Mouse (Mus musculus): ENCODE measurements at regions not wholly inside any gene's neighbourhood (a gene's known extent, or its start where the extent isn't known, plus 50 kb on each side); places are given as distances from the start of the nearest gene placed in this dataset.
A peak's percentile ranks its signal among the peaks of the same experiment; 100 is the strongest.

DNA sequence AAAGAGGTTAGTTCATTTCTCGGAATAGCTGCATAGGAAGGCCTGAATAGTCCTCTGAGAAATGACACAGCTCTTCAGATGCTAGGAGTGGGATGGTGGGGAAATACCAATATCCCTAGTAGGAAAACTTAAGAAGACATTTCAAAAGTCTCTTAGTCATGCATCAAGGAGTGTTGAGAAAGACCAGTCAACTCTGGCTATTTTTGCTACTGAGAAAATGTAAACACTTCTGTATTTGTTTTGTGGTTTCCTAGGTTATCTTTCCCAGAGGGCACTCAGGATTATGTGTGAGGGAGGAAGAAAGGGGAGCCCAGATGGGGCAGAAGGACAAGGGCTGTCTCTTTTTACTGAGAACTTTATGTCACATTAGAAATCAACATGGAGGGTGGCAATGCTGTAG, 367.8 kb upstream of the Thbs1 start:
- no peak overlapping the region for H3K4me2 ChIP-seq (ENCODE audit: low read length)
- H3K27ac ChIP-seq (replicated peaks; ENCODE audit: low read depth, low read length) = no peak overlapping the region
- no peaks in the 10 kb centered on the region for H3K36me3 ChIP-seq (ENCODE audit: control insufficient read depth, insufficient read depth, low read length)
- H3K27me3 ChIP-seq (ENCODE audit: control insufficient read depth, insufficient read depth, low read length) = no peaks in the 10 kb centered on the region
- no peak overlapping the region for H3K9ac ChIP-seq (replicated peaks; ENCODE audit: low read length)
- ATAC-seq (ENCODE audit: low FRiP score, low TSS enrichment) (no peak), DNase-seq (no peak)
- 84% methylated on average over 1 of the region's 1 CpGs for WGBS
- H3K4me3 ChIP-seq (replicated peaks; ENCODE audit: low read depth, low read length) = no peak overlapping the region
- H3K9me3 ChIP-seq (ENCODE audit: control insufficient read depth, low read length) = no peaks in the 10 kb centered on the region
- H3K4me1 ChIP-seq (ENCODE audit: control insufficient read depth, insufficient read depth, low read length) = no peaks in the 10 kb centered on the region

DNA sequence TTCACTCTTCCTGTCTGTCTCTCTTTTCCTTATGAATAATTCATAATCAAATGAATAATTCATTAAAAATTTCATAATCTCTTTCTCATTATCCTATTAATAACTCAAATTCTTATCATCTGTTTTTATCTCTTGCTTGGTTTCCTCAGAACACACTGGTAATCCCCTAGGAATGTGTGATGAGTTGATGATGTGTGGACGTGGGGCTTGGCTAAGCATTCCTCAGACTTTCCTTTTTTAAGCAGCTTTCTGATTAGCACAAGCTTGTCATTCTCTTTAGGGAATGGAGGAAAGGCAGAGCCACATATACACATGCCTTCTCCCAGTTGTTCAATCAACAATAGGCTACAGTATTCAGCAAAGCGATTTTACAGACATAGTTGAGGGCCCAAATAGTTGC, 365.9 kb upstream of the Thbs1 start:
- 63% methylated on average over 2 of the region's 2 CpGs for WGBS
- no peaks in the 10 kb centered on the region for H3K27me3 ChIP-seq (ENCODE audit: control insufficient read depth, insufficient read depth, low read length)
- ATAC-seq (ENCODE audit: low FRiP score, low TSS enrichment) (no peak), DNase-seq (peak; percentile 7)
- H3K4me2 ChIP-seq (ENCODE audit: low read length) = no peak overlapping the region
- no peaks in the 10 kb centered on the region for H3K4me1 ChIP-seq (ENCODE audit: control insufficient read depth, insufficient read depth, low read length)
- no peaks in the 10 kb centered on the region for H3K9me3 ChIP-seq (ENCODE audit: control insufficient read depth, low read length)
- H3K36me3 ChIP-seq (ENCODE audit: control insufficient read depth, insufficient read depth, low read length) = no peaks in the 10 kb centered on the region
- H3K9ac ChIP-seq (replicated peaks; ENCODE audit: low read length) = no peak overlapping the region
- no peak overlapping the region for H3K4me3 ChIP-seq (replicated peaks; ENCODE audit: low read depth, low read length)
- H3K27ac ChIP-seq (replicated peaks; ENCODE audit: low read depth, low read length) = no peak overlapping the region

DNA sequence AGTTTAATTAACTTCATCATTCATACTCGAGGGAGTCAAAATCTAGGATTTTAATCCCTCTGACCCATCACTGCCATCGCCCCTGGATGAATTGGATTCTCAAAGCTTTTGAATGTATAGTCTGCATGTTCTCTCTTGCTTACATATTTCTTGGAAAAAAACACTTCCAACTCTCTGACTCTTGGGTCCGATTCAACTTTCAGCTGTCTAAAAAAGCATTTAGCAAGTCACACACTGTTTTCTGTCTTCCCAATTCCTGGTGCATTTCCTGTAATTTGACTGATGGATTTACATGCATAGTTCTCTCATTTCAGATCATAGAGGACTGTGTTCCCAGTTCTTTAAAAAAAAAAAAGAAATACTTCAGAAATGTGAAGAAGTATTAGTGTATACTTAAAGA, 364.5 kb upstream of the Thbs1 start:
- ATAC-seq (ENCODE audit: low FRiP score, low TSS enrichment) (no peak), DNase-seq (no peak)
- Histone ChIP-seq H3K4me3 (replicated peaks; ENCODE audit: low read depth, low read length) (no peak overlapping the region), H3K27me3 (ENCODE audit: control insufficient read depth, insufficient read depth, low read length) (no peaks in the 10 kb centered on the region), H3K27ac (replicated peaks; ENCODE audit: low read depth, low read length) (no peak overlapping the region), H3K4me2 (ENCODE audit: low read length) (no peak overlapping the region), H3K36me3 (ENCODE audit: control insufficient read depth, insufficient read depth, low read length) (no peaks in the 10 kb centered on the region), H3K9ac (replicated peaks; ENCODE audit: low read length) (no peak overlapping the region), H3K9me3 (ENCODE audit: control insufficient read depth, low read length) (no peaks in the 10 kb centered on the region), H3K4me1 (ENCODE audit: control insufficient read depth, insufficient read depth, low read length) (no peaks in the 10 kb centered on the region)
- WGBS = 92% methylated on average over 3 of the region's 3 CpGs

DNA sequence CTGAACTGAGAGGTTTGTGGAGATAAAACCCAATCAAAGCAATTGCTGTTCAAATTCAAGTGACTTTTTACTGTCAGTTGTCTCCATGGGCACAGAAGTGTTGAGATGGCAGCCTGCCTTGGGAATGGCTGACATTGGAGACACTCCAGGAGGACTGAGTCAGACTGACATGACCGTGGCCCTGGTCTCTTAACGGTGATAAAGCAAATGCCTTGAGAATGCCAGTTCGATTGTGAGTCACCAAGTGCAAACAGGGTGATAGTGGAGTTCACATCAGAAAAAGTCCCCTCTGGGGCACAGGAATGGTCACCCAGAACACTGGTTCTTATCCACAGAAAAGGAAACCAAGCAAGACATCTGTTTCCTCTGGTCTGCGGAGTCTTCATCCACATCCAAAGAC, 362.8 kb upstream of the Thbs1 start:
- H3K4me1 ChIP-seq (ENCODE audit: control insufficient read depth, insufficient read depth, low read length) = no peaks in the 10 kb centered on the region
- no peak overlapping the region for H3K9ac ChIP-seq (replicated peaks; ENCODE audit: low read length)
- H3K27ac ChIP-seq (replicated peaks; ENCODE audit: low read depth, low read length) = no peak overlapping the region
- no peak overlapping the region for H3K4me3 ChIP-seq (replicated peaks; ENCODE audit: low read depth, low read length)
- no peaks in the 10 kb centered on the region for H3K27me3 ChIP-seq (ENCODE audit: control insufficient read depth, insufficient read depth, low read length)
- no peak for DNase-seq
- H3K9me3 ChIP-seq (ENCODE audit: control insufficient read depth, low read length) = no peaks in the 10 kb centered on the region
- ATAC-seq (ENCODE audit: low FRiP score, low TSS enrichment) = no peak
- H3K4me2 ChIP-seq (ENCODE audit: low read length) = no peak overlapping the region
- no peaks in the 10 kb centered on the region for H3K36me3 ChIP-seq (ENCODE audit: control insufficient read depth, insufficient read depth, low read length)
- 89% methylated on average over 4 of the region's 4 CpGs for WGBS

DNA sequence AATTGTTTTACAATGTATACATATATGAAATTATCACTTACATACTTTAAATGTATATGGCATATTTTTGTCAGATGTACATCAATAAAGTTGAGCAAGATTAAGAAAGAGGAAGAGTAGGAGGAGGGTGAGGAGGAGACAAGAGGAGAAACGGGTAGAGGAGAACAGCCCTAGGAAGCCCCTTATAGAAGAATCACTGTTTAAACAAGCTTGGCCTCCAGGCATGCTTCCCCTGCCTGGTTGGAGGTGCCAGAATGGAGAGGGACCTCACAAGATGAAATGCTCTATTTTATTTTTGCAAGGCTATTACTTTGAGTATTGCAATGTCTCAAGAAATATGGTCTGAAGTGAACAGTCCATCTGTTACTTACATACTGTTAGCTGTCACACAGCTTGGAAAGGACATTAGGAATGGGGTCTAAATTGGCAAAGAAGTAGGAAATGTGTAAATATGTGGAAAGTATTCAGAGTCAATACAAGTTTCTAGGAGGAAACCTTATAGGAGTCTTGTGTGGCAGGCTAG, 352.1 kb upstream of the Thbs1 start:
- Histone ChIP-seq H3K27me3 (ENCODE audit: control insufficient read depth, insufficient read depth, low read length) (no peaks in the 10 kb centered on the region), H3K27ac (replicated peaks; ENCODE audit: low read depth, low read length) (no peak overlapping the region), H3K36me3 (ENCODE audit: control insufficient read depth, insufficient read depth, low read length) (no peaks in the 10 kb centered on the region), H3K4me1 (ENCODE audit: control insufficient read depth, insufficient read depth, low read length) (no peaks in the 10 kb centered on the region), H3K4me3 (replicated peaks; ENCODE audit: low read depth, low read length) (no peak overlapping the region), H3K9me3 (ENCODE audit: control insufficient read depth, low read length) (no peaks in the 10 kb centered on the region), H3K9ac (replicated peaks; ENCODE audit: low read length) (no peak overlapping the region), H3K4me2 (ENCODE audit: low read length) (no peak overlapping the region)
- 82% methylated on average over 1 of the region's 1 CpGs for WGBS
- no peak for ATAC-seq (ENCODE audit: low FRiP score, low TSS enrichment)
- DNase-seq = no peak

DNA sequence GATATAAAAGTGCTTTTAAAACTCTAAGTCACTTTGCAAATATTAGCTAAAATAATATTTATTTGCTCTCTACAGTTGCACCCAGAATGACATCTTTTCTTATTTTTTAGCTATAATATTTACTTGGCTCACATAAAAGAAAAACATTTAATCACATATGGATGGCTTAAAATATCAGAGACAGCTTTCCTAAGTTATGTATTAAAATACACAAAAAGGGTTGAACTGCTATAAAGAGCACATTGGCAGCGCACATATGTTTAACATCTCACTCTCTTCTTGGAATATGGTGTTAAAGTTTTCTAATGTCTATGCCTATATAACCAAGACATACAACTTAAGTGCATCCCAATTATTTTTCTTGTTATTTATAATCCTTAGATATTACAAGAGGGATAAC, 348.0 kb upstream of the Thbs1 start:
- H3K9ac ChIP-seq (replicated peaks; ENCODE audit: low read length) = no peak overlapping the region
- 92% methylated on average over 1 of the region's 1 CpGs for WGBS
- no peak overlapping the region for H3K27ac ChIP-seq (replicated peaks; ENCODE audit: low read depth, low read length)
- no peaks in the 10 kb centered on the region for H3K4me1 ChIP-seq (ENCODE audit: control insufficient read depth, insufficient read depth, low read length)
- no peak overlapping the region for H3K4me3 ChIP-seq (replicated peaks; ENCODE audit: low read depth, low read length)
- H3K27me3 ChIP-seq (ENCODE audit: control insufficient read depth, insufficient read depth, low read length) = no peaks in the 10 kb centered on the region
- no peaks in the 10 kb centered on the region for H3K36me3 ChIP-seq (ENCODE audit: control insufficient read depth, insufficient read depth, low read length)
- no peak overlapping the region for H3K4me2 ChIP-seq (ENCODE audit: low read length)
- DNase-seq = no peak
- no peaks in the 10 kb centered on the region for H3K9me3 ChIP-seq (ENCODE audit: control insufficient read depth, low read length)
- no peak for ATAC-seq (ENCODE audit: low FRiP score, low TSS enrichment)

DNA sequence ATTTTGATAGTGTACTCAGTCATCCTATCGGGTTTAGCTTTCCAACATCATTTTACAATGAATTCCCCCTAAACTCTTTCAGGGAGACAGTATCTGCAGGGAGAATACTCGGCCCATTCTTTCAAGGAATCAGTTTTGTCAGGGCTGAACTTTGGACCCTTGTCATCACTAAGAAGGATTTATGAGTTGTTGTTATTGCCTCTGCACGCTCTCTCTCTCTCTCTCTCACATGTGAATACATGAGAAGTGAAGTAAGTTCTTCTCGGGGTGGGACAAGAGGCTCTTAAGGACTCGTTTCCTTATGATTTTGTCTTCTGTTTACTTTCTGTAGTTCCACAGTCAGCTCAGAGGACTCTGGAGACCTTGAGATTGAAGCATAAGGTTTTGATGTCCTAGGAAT, 346.1 kb upstream of the Thbs1 start:
- Histone ChIP-seq H3K4me3 (replicated peaks; ENCODE audit: low read depth, low read length) (no peak overlapping the region), H3K36me3 (ENCODE audit: control insufficient read depth, insufficient read depth, low read length) (no peaks in the 10 kb centered on the region)

DNA sequence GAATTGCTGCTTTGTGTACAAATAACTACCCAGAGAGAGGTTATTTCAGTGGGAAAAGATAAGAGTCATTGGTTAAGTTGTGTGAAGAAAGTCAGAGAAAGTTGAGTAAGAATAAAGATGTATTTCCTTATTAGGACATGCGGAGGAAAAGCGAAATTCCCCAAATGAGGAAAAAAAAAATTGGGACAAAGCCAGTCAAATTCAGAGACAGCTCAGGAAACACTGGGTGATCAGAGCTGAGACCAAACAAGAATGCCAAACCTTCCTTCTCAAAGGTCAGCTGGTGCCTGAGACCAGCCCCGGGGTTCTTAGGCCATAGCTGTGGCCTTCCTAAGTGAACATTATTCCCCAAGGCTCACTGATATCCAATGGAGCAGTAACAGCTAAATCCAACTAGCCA, 345.2 kb upstream of the Thbs1 start:
- Histone ChIP-seq H3K4me3 (replicated peaks; ENCODE audit: low read depth, low read length) (no peak overlapping the region), H3K27ac (replicated peaks; ENCODE audit: low read depth, low read length) (no peak overlapping the region), H3K27me3 (ENCODE audit: control insufficient read depth, insufficient read depth, low read length) (no peaks in the 10 kb centered on the region), H3K4me1 (ENCODE audit: control insufficient read depth, insufficient read depth, low read length) (no peaks in the 10 kb centered on the region), H3K9ac (replicated peaks; ENCODE audit: low read length) (no peak overlapping the region), H3K9me3 (ENCODE audit: control insufficient read depth, low read length) (no peaks in the 10 kb centered on the region), H3K36me3 (ENCODE audit: control insufficient read depth, insufficient read depth, low read length) (no peaks in the 10 kb centered on the region), H3K4me2 (ENCODE audit: low read length) (no peak overlapping the region)
- DNase-seq = no peak
- ATAC-seq (ENCODE audit: low FRiP score, low TSS enrichment) = no peak
- WGBS = 89% methylated on average over 3 of the region's 3 CpGs

More for the DNA sequence above, 346.1 kb upstream of the Thbs1 start:
- no peak for DNase-seq
- no peak for ATAC-seq (ENCODE audit: low FRiP score, low TSS enrichment)
- Histone ChIP-seq H3K9ac (replicated peaks; ENCODE audit: low read length) (no peak overlapping the region), H3K4me1 (ENCODE audit: control insufficient read depth, insufficient read depth, low read length) (no peaks in the 10 kb centered on the region), H3K9me3 (ENCODE audit: control insufficient read depth, low read length) (no peaks in the 10 kb centered on the region), H3K27me3 (ENCODE audit: control insufficient read depth, insufficient read depth, low read length) (no peaks in the 10 kb centered on the region), H3K27ac (replicated peaks; ENCODE audit: low read depth, low read length) (no peak overlapping the region), H3K4me2 (ENCODE audit: low read length) (no peak overlapping the region)
- WGBS = 89% methylated on average over 5 of the region's 5 CpGs

DNA sequence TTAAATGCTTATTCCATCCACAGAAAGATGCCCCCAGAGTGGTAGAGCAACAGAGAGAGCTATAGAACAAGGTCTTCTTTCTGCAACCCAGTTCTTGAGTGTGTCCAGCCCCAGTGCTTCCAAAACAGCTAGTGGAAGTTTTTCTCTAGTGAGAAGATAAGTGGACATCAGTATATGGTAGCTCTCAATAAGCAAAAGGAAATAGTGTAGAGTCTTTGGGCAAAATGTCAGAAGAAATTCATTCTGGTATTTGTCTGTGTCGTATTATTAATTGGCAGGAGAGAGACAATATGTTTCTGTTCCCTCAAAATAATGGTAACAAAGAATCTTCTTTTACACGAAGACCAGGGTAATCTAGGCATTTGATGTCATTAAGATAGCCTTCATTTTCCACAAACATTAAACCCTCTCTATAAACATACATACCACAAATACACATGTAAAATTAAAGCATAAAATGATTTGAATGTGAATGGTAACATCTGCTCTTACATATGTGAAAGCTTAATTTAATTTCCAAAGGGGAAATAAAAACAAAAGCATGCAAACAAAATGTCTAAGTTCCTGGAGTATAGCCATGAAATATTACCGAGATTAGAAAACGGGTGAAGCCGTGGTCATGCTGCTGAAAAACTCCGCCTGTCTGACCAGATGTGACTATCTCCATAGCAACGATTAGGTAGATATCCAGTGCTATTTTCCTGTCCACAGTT, 342.1 kb upstream of the Thbs1 start:
- Histone ChIP-seq H3K27me3 (ENCODE audit: control insufficient read depth, insufficient read depth, low read length) (no peaks in the 10 kb centered on the region), H3K9ac (replicated peaks; ENCODE audit: low read length) (no peak overlapping the region), H3K36me3 (ENCODE audit: control insufficient read depth, insufficient read depth, low read length) (no peaks in the 10 kb centered on the region), H3K4me3 (replicated peaks; ENCODE audit: low read depth, low read length) (no peak overlapping the region), H3K4me2 (ENCODE audit: low read length) (no peak overlapping the region), H3K27ac (replicated peaks; ENCODE audit: low read depth, low read length) (no peak overlapping the region), H3K4me1 (ENCODE audit: control insufficient read depth, insufficient read depth, low read length) (no peaks in the 10 kb centered on the region), H3K9me3 (ENCODE audit: control insufficient read depth, low read length) (no peaks in the 10 kb centered on the region)
- no peak for DNase-seq
- ATAC-seq (ENCODE audit: low FRiP score, low TSS enrichment) = no peak
- WGBS = 72% methylated on average over 7 of the region's 7 CpGs

Measured in midbrain, embryonic 14.5 days (tissue).